Mouse (Mus musculus) liver, embryonic 14.5 days (tissue): ENCODE measurements at regions not wholly inside any gene's neighbourhood (a gene's known extent, or its start where the extent isn't known, plus 50 kb on each side); places are given as distances from the start of the nearest gene placed in this dataset.

Experiments
- ATAC-seq: fragments of 200-750 bp; cut with Nextera tagmentation; 2 replicates; pipeline ENCODE4 v1.8.0; 2017; ENCODE audit warnings: moderate number of reproducible peaks, mild to moderate bottlenecking, moderate library complexity; ENCODE audit not compliant: insufficient read depth
- DNase-seq, 3 experiments: peaks; one replicate each; pipeline ENCODE4 v3.0.0-alpha.2; 2012 to 2013; ENCODE audit warnings: low read depth in 3 of 3, low spot score in 3 of 3
- H3K27ac ChIP-seq: fragments of 300-500 bp; sonication (generic); 2 replicates; pipeline ENCODE4 v1.5.1; 2014; ENCODE audit warnings: moderate library complexity, mild to moderate bottlenecking, control low read depth, inconsistent platforms
- H3K27me3 ChIP-seq: fragments of 300-500 bp; sonication (generic); 2 replicates; pipeline ENCODE4 v1.6.1; 2014; ENCODE audit warnings: mild to moderate bottlenecking, low read length, moderate library complexity; ENCODE audit not compliant: control insufficient read depth, insufficient read depth
- H3K36me3 ChIP-seq: fragments of 300-500 bp; sonication (generic); replicated peaks from 2 replicates; pipeline ENCODE4 v1.6.1; 2014; ENCODE audit warnings: low read depth; ENCODE audit not compliant: control insufficient read depth, insufficient read depth
- H3K4me1 ChIP-seq, 2 experiments: fragments of 200-500 bp in 1 of 2; fragments of 300-500 bp in 1 of 2; sonication (generic) in 1 of 2; replicated peaks; 2 replicates each; pipeline ENCODE4 v1.6.1; 2012 to 2014; ENCODE audit warnings: antibody characterized with exemption in 1 of 2, inconsistent platforms in 1 of 2, low read length in 1 of 2; ENCODE audit not compliant: control insufficient read depth in 2 of 2, insufficient read depth in 2 of 2
- H3K4me2 ChIP-seq: fragments of 300-500 bp; sonication (generic); 2 replicates; pipeline ENCODE4 v1.6.1; 2014; ENCODE audit warnings: low read depth, mild to moderate bottlenecking, control low read depth, moderate library complexity
- H3K4me3 ChIP-seq, 2 experiments: fragments of 200-500 bp in 1 of 2; fragments of 300-500 bp in 1 of 2; sonication (generic) in 1 of 2; 2 replicates each; pipeline ENCODE4 v1.5.1; 2012 to 2014; ENCODE audit warnings: low read depth in 2 of 2, low read length in 2 of 2, mild to moderate bottlenecking in 2 of 2, control low read depth in 1 of 2, inconsistent platforms in 1 of 2, moderate library complexity in 1 of 2; ENCODE audit not compliant: insufficient read depth in 1 of 2
- H3K9ac ChIP-seq: fragments of 300-500 bp; sonication (generic); replicated peaks from 2 replicates; pipeline ENCODE4 v1.6.1; 2014; ENCODE audit warnings: mild to moderate bottlenecking, control low read depth, moderate library complexity
- H3K9me3 ChIP-seq: fragments of 300-500 bp; sonication (generic); 2 replicates; pipeline ENCODE4 v1.6.1; 2016; ENCODE audit warnings: low read length, mixed read lengths; ENCODE audit not compliant: control insufficient read depth
- CTCF ChIP-seq: IDR thresholded peaks from 2 replicates; pipeline ENCODE4 v1.5.1; 2016; ENCODE audit warnings: antibody characterized with exemption, low read depth, control low read depth
- EP300 ChIP-seq: IDR thresholded peaks from 2 replicates; pipeline ENCODE4 v1.6.1; 2016; ENCODE audit warnings: antibody characterized with exemption, low read depth
- WGBS: fragments of 180-500 bp; shearing (Covaris S2); extraction: QIAGEN DNeasy Blood & Tissue Kit; methylation state at CpG from one replicate; pipeline ENCODE4 v1.1.7; 2014; ENCODE audit not compliant: insufficient replicate concordance; 5-methylcytosine and 5-hydroxymethylcytosine counted together

DNA sequence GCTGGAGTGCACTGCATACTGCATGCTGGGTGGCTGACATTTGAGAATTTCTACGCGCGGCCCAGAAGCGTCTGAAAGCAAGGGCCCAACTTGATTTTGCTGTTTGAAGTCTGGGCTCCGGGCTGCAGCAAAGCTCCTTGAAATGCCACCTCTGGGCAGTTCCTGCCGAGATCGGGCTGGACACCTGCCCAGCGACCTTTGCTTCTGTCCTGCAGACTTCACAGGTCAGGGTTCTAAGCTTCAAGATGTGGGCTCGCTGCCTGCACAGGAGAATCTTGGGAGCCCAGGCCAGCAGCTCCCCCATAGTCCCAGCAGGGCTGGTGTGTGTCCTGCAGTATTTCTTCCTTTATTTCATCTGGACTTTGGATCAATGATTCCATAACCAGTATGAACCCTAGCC, 57.1 kb upstream of the A230072I06Rik start:
- no peak overlapping the region for H3K4me3 ChIP-seq
- H3K9me3 ChIP-seq: no peaks in the 10 kb centered on the region
- DNase-seq: no peak
- TF ChIP-seq EP300: no peak
- no peak for TF ChIP-seq CTCF
- H3K9ac ChIP-seq: no peak overlapping the region
- no peaks in the 10 kb centered on the region for H3K27me3 ChIP-seq
- H3K36me3 ChIP-seq: no peaks in the 10 kb centered on the region
- 75% methylated on average over 9 of the region's 9 CpGs for WGBS
- ATAC-seq: no peak
- H3K27ac ChIP-seq: no peak overlapping the region
- no peak overlapping the region for H3K4me2 ChIP-seq
- no peaks in the 10 kb centered on the region for H3K4me1 ChIP-seq

DNA sequence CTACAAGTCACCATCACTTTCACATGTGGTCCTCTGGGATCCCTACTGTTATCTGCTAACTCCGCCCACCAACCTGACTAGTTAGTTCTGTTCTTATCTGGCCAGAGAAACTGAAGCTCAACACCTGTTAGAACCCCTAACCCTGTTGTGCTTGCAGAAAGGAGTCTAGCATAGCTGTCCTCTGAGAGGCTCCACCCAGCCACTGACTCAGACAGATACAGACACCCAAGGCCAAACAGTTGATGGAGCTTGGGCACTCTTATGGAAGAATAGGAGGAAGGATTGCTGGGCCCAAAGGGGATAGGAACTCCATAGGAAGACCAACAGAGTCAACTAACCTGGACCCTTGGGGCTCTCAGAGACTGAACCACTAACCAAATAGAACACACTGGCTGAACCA, 55.2 kb upstream of the A230072I06Rik start:
- no peaks in the 10 kb centered on the region for H3K36me3 ChIP-seq
- no peaks in the 10 kb centered on the region for H3K4me1 ChIP-seq
- H3K4me2 ChIP-seq: no peak overlapping the region
- no peaks in the 10 kb centered on the region for H3K9me3 ChIP-seq
- H3K4me3 ChIP-seq: no peak overlapping the region
- 47% methylated on average over 1 of the region's 1 CpGs for WGBS
- H3K9ac ChIP-seq: no peak overlapping the region
- TF ChIP-seq CTCF (no peak), EP300 (no peak)
- no peak overlapping the region for H3K27ac ChIP-seq
- ATAC-seq (no peak), DNase-seq (no peak)
- no peaks in the 10 kb centered on the region for H3K27me3 ChIP-seq
